Mouse (Mus musculus) limb, embryonic 15.5 days (tissue): Measurements from ENCODE around the gene Mki67. TPM values are rescaled to one million over a fixed set of nuclear protein-coding genes. Genes with fewer than 3 reads are reported as not detected.
"Not testable (repeated sequence)": the region's sequence is repeated elsewhere in the genome, so short reads cannot be mapped to it uniquely, and the experiment has no call there.

Experiments
- ATAC-seq: fragments of 200-750 bp; cut with Nextera tagmentation; 2 replicates; pipeline ENCODE4 v1.8.0; 2017; ENCODE audit warnings: low read depth, moderate TSS enrichment; ENCODE audit not compliant: insufficient number of reproducible peaks, low FRiP score, low TSS enrichment
- H3K27ac ChIP-seq: fragments of 300-500 bp; sonication (generic); 2 replicates; pipeline ENCODE4 v1.5.1; 2015; ENCODE audit warnings: moderate library complexity, mild to moderate bottlenecking, inconsistent platforms
- H3K27me3 ChIP-seq: fragments of 300-500 bp; sonication (generic); 2 replicates; pipeline ENCODE4 v1.6.1; 2015; ENCODE audit warnings: inconsistent platforms
- H3K36me3 ChIP-seq: fragments of 300-500 bp; sonication (generic); 2 replicates; pipeline ENCODE4 v1.6.1; 2015; ENCODE audit warnings: inconsistent platforms
- H3K4me1 ChIP-seq: fragments of 300-500 bp; sonication (generic); 2 replicates; pipeline ENCODE4 v1.6.1; 2015; ENCODE audit warnings: inconsistent platforms
- H3K4me2 ChIP-seq: fragments of 300-500 bp; sonication (generic); 2 replicates; pipeline ENCODE4 v1.6.1; 2015; ENCODE audit warnings: mild to moderate bottlenecking, inconsistent platforms
- H3K4me3 ChIP-seq: fragments of 300-500 bp; sonication (generic); 2 replicates; pipeline ENCODE4 v1.5.1; 2015; ENCODE audit warnings: mild to moderate bottlenecking, inconsistent platforms
- H3K9ac ChIP-seq: fragments of 300-500 bp; sonication (generic); 2 replicates; pipeline ENCODE4 v1.6.1; 2015; ENCODE audit warnings: inconsistent platforms
- H3K9me3 ChIP-seq: fragments of 300-500 bp; sonication (generic); 2 replicates; pipeline ENCODE4 v1.6.1; 2016; ENCODE audit warnings: inconsistent platforms
- WGBS: fragments of 180-500 bp; shearing (Covaris S2); methylation state at CpG from one replicate; pipeline ENCODE4 v1.1.7; 2015; 5-methylcytosine and 5-hydroxymethylcytosine counted together
- polyA plus RNA-seq: library from polyadenylated mRNA; unstranded; fragments of >200 nt; fragmentation: Nextera tagmentation; extraction: Ambion mirVana; gene quantifications from 2 replicates; pipeline ENCODE4 v1.2.1, GENCODE M21; 2015

Gene Mki67
- polyA plus RNA-seq, 1 experiment from 2014 or later, result 35.2 TPM

DNA sequence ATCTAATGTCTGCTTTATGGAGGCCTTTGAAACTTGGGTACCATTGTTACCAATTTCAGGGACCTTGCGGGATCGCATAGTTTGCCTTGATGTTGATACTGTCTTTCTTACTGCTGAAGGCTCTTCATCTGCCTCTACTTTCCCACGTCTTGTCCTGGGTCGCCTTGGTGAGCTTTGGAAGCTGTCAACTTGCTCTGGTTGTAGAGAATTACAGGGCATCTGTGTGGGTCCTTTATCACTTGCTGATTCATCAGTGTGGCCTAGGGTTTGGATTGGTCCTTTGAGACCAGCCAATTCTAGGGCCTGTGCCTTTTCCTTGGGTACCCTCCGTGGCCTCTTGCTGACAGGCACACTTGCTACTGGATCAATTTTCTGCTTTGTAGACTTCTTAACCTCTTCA, 21.4 kb downstream of the Mki67 start:
- Histone ChIP-seq H3K27ac (no peak overlapping the region), H3K4me1 (no peaks in the 10 kb centered on the region), H3K4me3 (no peak overlapping the region), H3K9ac (no peak overlapping the region), H3K27me3 (no peaks in the 10 kb centered on the region), H3K4me2 (no peak overlapping the region), H3K9me3 (no peaks in the 10 kb centered on the region), H3K36me3 (peaks cover 84% of the 10 kb centered on the region)
- 93% methylated on average over 5 of the region's 5 CpGs for WGBS
- ATAC-seq, result no peak

DNA sequence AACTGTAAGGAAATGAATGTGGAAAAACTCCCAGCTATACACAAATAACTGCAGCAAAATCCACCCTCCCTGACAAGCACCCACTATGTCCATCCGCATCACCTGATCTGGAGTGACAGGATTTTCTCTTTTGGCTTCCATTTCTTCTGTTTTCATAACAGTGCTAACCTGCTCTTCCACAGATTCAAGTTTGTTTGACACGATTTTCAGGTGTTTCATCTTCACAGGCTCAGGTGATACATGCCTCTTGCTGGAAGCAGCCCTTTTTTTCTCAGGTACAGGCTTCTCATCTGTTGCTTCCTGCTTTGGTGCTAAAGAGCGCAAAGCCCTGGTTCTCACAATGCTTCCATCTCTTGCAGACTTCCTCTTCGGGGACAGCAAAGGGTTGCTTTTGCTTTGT, 22.0 kb downstream of the Mki67 start:
- Histone ChIP-seq H3K36me3 (peaks cover 83% of the 10 kb centered on the region), H3K9me3 (no peaks in the 10 kb centered on the region), H3K27me3 (no peaks in the 10 kb centered on the region), H3K27ac (no peak overlapping the region), H3K4me2 (no peak overlapping the region), H3K4me3 (no peak overlapping the region), H3K4me1 (no peaks in the 10 kb centered on the region), H3K9ac (no peak overlapping the region)
- no peak for ATAC-seq
- WGBS, result 92% methylated on average over 4 of the region's 4 CpGs

DNA sequence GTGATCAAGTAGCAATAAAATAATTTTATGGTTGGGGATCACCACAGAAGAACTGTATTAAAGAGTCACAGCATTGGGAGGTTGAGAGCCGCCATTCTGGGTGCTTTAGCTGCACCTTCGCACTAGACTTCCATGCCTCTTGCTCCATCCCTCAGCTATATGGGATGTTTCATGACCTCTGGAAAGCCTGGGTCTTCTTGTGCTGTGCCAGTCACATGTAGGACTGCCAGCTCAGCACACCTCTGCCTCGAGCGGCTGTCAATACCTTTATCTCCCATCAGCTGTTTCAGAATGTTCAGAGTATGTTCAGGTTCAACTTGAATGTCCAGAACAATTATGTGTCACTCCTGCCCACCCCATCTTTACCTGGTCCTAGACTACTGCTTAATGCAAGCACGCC, 24.2 kb downstream of the Mki67 start:
- no peak overlapping the region for H3K4me3 ChIP-seq
- no peak for ATAC-seq
- H3K27ac ChIP-seq, result no peak overlapping the region
- H3K9me3 ChIP-seq, result no peaks in the 10 kb centered on the region
- H3K4me2 ChIP-seq, result no peak overlapping the region
- peaks cover 81% of the 10 kb centered on the region for H3K36me3 ChIP-seq
- no peaks in the 10 kb centered on the region for H3K4me1 ChIP-seq
- no peaks in the 10 kb centered on the region for H3K27me3 ChIP-seq
- WGBS, result 89% methylated on average over 5 of the region's 5 CpGs
- no peak overlapping the region for H3K9ac ChIP-seq

DNA sequence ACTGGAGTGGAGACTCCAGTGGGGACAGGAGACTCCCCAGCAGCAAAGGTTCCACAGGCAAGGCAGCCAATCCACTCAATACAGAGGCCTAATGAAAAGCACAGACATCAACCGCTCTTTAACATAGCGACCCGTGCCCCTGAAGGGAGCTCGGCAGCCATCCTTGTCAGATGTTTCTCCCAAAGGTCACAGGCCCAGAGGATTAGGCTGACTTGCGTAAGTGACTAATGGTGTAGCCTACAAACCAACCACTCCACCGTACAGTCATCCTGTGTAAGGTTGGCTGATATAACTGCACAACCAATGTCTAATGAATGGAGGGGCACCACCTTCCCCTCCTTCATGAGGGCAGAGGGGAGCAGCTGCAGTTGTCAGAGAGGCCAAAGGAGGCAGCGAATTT, 26.8 kb downstream of the Mki67 start:
- no peak overlapping the region for H3K9ac ChIP-seq
- no peak for ATAC-seq
- H3K4me1 ChIP-seq, result no peaks in the 10 kb centered on the region
- peaks cover 78% of the 10 kb centered on the region for H3K36me3 ChIP-seq
- no peak overlapping the region for H3K4me2 ChIP-seq
- 96% methylated on average over 7 of the region's 7 CpGs for WGBS
- H3K27ac ChIP-seq, result no peak overlapping the region
- no peaks in the 10 kb centered on the region for H3K9me3 ChIP-seq
- no peak overlapping the region for H3K4me3 ChIP-seq
- no peaks in the 10 kb centered on the region for H3K27me3 ChIP-seq

DNA sequence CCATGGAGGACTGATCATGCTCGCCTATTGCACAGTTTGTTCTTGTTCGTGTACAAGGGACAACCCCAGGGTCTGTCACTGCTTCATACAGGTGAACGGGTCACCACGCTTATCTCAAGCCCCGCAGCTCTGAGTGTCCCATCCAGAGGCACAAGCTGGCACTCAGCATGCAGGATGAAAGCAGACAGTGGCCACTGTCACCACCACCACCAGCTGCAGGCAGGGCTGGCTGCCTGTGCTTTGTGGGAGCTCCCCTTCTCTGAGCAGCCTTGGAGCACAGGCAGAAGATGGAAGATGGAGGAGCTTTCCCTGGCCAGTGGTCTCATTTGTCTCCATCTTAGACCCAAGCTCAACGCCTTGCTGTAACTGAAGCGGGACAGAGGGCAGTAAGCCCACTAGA, 31.2 kb downstream of the Mki67 start:
- no peaks in the 10 kb centered on the region for H3K27me3 ChIP-seq
- no peak overlapping the region for H3K4me2 ChIP-seq
- no peaks in the 10 kb centered on the region for H3K4me1 ChIP-seq
- H3K4me3 ChIP-seq, result no peak overlapping the region
- no peak overlapping the region for H3K9ac ChIP-seq
- H3K36me3 ChIP-seq, result peaks cover 42% of the 10 kb centered on the region
- no peak overlapping the region for H3K27ac ChIP-seq
- no peaks in the 10 kb centered on the region for H3K9me3 ChIP-seq
- ATAC-seq, result no peak
- 86% methylated on average over 7 of the region's 7 CpGs for WGBS

DNA sequence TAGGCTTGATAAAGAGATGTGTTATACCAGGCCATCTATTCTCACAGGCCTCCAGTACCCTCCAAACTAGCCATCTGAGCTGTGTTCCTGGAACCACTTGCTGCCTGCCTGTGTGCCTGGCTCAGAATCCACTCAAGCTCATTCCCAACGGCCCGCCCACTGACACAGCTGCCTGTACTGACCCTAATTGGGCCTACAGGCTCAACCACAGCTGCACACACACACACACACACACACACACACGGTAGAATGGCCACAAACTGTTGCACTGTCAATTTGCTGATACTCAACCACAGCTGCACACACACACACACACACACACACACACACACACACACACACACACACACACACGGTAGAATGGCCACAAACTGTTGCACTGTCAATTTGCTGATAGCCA, 32.1 kb downstream of the Mki67 start:
- 49% methylated on average over 4 of the region's 4 CpGs for WGBS
- H3K27ac ChIP-seq, H3K27me3 ChIP-seq, H3K9ac ChIP-seq, ATAC-seq, H3K4me2 ChIP-seq, H3K9me3 ChIP-seq, H3K4me1 ChIP-seq, H3K4me3 ChIP-seq: not testable (repeated sequence)
- H3K36me3 ChIP-seq, result peaks cover 37% of the 10 kb centered on the region

DNA sequence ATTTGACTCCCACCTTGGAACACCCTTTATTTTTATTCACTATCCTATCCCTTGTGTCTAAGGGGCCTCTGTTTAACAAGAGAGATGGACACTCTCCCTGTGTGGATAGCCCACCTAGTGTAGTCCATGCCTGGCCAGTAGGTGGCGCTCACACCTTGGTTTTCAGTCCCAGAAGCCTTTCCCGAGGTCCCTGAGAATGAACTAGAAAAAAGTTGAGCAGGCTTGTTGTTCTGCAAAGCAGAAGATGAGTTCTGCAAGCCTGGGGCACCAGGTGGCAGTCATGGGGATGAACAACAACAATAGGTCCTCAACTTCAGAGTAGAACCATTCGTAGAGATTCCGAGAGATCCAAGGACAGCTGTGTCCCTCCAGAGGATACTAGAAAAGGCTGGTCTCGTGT, 35.8 kb downstream of the Mki67 start:
- H3K4me3 ChIP-seq, result no peak overlapping the region
- no peaks in the 10 kb centered on the region for H3K4me1 ChIP-seq

DNA sequence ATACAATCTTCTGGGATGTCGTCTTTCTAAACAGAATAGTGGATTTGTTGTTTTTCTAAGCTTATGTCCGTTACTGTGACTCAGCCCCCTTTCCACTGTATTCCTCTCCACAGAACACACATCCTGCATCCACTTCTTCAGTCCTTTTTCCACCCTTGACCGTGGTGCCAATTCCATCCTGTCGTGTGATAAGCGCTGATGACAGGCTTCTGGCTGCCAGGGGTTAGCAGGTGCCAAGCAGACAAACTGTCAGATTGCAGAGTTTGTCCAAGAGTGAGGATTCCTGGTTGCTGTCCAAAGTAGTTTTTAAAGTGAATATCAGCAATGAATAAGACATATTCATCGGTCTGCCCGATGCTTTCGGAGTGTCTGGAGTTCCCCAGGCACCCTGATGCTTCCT, 39.4 kb downstream of the Mki67 start:
- Histone ChIP-seq H3K4me1 (no peaks in the 10 kb centered on the region), H3K4me2 (no peak overlapping the region), H3K4me3 (no peak overlapping the region), H3K27me3 (no peaks in the 10 kb centered on the region), H3K27ac (no peak overlapping the region), H3K36me3 (no peaks in the 10 kb centered on the region), H3K9me3 (no peaks in the 10 kb centered on the region), H3K9ac (no peak overlapping the region)
- 76% methylated on average over 8 of the region's 8 CpGs for WGBS
- ATAC-seq, result no peak

More for the DNA sequence above, 35.8 kb downstream of the Mki67 start:
- WGBS, result 70% methylated on average over 5 of the region's 5 CpGs
- H3K36me3 ChIP-seq, result peaks cover 6% of the 10 kb centered on the region
- no peak for ATAC-seq
- no peaks in the 10 kb centered on the region for H3K9me3 ChIP-seq
- no peak overlapping the region for H3K4me2 ChIP-seq
- H3K27me3 ChIP-seq, result no peaks in the 10 kb centered on the region
- H3K27ac ChIP-seq, result no peak overlapping the region
- no peak overlapping the region for H3K9ac ChIP-seq

DNA sequence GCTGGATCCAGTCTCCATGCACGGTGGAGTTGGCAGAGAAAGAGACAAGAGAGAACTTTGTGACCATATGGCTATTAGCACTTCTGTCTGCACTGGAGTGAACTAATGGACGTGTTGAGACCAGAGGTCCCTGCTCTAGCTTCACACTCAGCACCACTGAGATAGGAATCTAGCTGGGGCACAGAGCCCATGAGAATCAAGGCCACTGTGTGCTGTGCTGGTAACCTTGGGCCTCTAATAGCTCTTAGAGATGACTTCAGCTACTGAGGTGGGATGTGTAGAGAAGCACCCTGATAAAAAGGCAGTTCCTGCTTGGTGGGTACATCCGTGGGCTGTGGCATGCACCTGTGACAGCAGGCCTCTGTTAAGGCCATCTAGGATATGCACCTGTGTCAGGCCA, 42.6 kb downstream of the Mki67 start:
- H3K27me3 ChIP-seq, result no peaks in the 10 kb centered on the region
- no peak overlapping the region for H3K9ac ChIP-seq
- H3K36me3 ChIP-seq, result no peaks in the 10 kb centered on the region
- no peaks in the 10 kb centered on the region for H3K9me3 ChIP-seq
- H3K4me1 ChIP-seq, result no peaks in the 10 kb centered on the region; the same call in 1 of the 2 replicates
- no peak overlapping the region for H3K4me2 ChIP-seq
- no peak overlapping the region for H3K27ac ChIP-seq
- H3K4me3 ChIP-seq, result no peak overlapping the region
- 57% methylated on average over 3 of the region's 3 CpGs for WGBS
- no peak for ATAC-seq

DNA sequence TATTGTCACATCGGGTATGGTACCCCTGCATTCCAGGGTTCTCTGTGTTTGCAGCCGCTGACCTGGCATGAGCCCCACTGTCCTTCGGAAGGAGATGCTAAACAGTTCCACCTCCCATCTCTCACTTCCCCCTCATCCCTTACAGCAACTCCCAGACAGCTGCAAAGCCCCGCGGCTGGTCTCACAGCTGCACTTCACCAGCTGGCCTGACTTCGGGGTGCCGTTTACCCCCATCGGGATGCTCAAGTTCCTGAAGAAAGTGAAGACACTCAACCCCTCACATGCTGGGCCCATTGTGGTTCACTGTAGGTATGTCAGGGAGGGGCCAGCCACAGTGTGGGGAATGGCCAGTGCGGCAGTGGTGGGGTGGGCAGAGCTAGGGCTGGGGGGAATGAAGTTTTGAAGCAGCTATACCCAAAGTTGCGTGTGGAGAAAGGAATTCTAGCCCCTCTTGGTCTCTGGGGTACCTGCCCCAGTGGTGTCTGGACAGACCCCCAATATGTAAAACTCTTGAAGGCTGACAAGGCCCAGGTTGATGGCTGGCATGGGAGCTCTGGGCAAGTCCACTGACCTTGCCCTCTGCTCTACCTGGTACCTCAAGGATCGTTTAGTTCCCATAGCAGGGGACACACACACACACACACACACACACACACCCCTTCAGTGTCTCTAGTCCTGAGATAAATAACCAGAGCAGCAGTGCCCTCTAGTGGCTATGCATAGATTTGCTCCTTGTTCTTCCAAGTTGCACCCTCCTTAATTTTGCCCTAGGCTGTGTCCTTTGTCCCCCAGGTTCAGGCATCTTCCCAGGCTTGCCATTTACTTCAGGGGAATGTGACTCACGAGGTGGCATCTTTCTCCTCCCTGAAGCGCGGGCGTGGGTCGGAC, 47.1 kb downstream of the Mki67 start:
- WGBS, result 33% methylated on average over 16 of the region's 16 CpGs
- ATAC-seq, result no peak

DNA sequence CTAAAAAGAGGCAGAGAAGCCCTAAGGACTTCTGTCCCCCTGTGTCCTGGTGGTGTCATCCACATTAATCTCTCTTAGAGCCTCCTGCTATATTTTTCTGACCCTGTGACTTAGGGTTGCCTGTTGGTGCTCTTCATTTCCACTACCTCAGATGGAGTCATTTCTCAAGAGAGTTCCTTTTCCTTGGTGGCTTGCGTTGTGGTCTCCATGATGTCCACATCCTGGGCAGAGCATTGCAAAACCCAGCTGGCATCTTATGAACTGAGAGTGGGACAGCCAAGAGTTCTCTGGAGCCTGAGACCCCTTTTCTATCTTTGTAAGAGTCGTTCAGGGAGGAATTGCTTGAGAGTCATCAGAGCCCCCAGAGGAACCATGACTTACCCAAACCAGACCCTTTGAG, 49.8 kb downstream of the Mki67 start:
- H3K27ac ChIP-seq, result no peak overlapping the region
- H3K4me3 ChIP-seq, result no peak overlapping the region
- no peaks in the 10 kb centered on the region for H3K27me3 ChIP-seq
- ATAC-seq, result no peak
- H3K4me1 ChIP-seq, result no peaks in the 10 kb centered on the region; the same call in 1 of the 2 replicates
- no peaks in the 10 kb centered on the region for H3K9me3 ChIP-seq
- WGBS, result 81% methylated on average over 2 of the region's 2 CpGs
- H3K36me3 ChIP-seq, result no peaks in the 10 kb centered on the region
- H3K4me2 ChIP-seq, result no peak overlapping the region
- no peak overlapping the region for H3K9ac ChIP-seq

More for the DNA sequence above, 47.1 kb downstream of the Mki67 start:
- H3K4me2 ChIP-seq, result no peak overlapping the region
- H3K36me3 ChIP-seq, result no peaks in the 10 kb centered on the region
- no peak overlapping the region for H3K27ac ChIP-seq
- no peak overlapping the region for H3K4me3 ChIP-seq
- no peak overlapping the region for H3K9ac ChIP-seq
- no peaks in the 10 kb centered on the region; the same call in 1 of the 2 replicates for H3K4me1 ChIP-seq
- H3K9me3 ChIP-seq, result no peaks in the 10 kb centered on the region
- H3K27me3 ChIP-seq, result no peaks in the 10 kb centered on the region

DNA sequence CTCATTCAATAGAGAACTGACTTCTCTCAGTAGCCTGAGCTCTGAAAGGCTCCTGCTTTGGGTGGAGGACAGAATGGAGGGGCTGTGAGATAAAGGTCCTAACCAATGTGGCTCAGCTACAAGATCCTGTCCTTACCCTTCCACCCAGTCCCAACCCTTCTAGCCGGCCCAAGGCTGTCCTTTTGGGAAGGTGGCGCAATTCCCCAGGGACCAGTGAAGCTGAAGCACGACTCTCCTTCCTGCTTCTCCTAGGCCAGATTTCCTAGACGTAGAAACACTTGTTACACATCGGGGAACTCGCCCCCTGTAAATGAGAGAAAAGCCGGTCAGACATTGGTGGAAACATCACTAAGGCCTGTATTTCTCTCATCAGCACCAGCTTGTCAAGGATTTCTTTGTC, 52.0 kb downstream of the Mki67 start:
- ATAC-seq, result no peak
- WGBS, result 63% methylated on average over 7 of the region's 7 CpGs
- Histone ChIP-seq H3K9me3 (no peaks in the 10 kb centered on the region), H3K4me2 (no peak overlapping the region), H3K27me3 (no peaks in the 10 kb centered on the region), H3K36me3 (no peaks in the 10 kb centered on the region), H3K27ac (no peak overlapping the region), H3K4me1 (no peaks in the 10 kb centered on the region; the same call in 1 of the 2 replicates), H3K9ac (no peak overlapping the region), H3K4me3 (no peak overlapping the region)
